Mouse (Mus musculus) R1 (cell line): ENCODE data around the gene Anks4b.
A peak's percentile ranks its signal among the peaks of the same experiment; 100 is the strongest.

Source experiments
- DNase-seq: peaks from one replicate; pipeline ENCODE4 v3.0.0-alpha.2; 2018; ENCODE audit warnings: low read depth, low spot score

Gene Anks4b

GRCm38 (mm10) chr7:120173603-120174244, at the start of gene Anks4b:
Anks4b (plus strand) TSS chr7:120173858.
- DNase-seq: no peak

GRCm38 (mm10) chr7:120124844-120125243, 48.8 kb upstream of the Anks4b start:
- peak; percentile 57 for DNase-seq

DNA sequence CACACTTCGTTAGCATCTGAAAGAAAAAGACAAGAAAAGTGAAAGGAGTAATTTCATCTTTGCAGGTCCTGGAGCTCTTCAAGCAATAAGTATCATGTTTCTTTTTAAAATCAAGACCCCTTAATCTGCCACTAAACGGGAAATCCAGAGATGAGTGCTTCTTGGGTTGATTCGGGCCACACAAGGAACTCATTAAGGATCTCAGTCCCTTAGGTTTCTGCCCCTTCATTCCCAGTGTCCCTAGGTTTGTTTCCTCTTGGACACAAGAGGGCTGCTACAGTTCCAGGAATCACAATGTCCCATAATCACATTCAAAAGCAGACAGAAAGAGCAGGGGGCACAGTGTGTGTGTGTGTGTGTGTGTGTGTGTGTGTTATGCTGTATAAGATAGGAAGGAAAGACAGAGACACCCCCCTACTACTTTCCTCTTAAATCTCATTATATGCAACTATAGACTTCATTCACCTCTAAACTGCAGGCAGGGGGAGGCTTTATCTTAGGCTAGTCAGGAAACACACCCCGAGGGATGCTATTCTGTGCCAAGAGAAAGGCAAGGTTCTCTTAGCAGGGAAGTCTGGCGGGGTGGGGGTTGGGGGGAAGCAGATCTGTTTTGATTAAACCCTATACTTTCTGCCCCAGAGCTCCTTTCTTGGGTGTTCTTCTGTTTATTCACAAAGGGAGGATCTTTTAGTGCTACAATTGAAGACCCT, 46.5 kb upstream of the Anks4b start:
- DNase-seq: no peak

GRCm38 (mm10) chr7:120127686-120128059, 46.0 kb upstream of the Anks4b start:
- peak; percentile 16 for DNase-seq

DNA sequence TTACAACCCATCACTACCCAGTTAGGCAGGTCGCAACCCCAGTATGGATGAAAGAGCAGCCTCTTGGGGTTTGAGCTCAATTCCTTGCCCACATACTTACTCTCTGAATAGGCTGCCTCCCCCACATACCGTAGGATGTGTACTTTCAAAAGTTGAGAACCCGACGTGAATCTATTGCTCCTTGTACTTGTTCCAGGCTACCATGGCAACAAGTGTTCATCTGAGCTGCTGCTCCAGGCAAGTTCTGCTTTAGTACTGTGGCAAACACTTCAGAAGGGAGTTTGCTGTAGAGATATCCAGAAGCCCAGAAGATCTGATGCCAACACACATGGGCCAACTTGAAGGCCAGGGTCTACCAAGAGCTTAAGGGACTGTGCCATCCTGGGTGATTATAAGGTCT, 44.7 kb upstream of the Anks4b start:
- no peak for DNase-seq

DNA sequence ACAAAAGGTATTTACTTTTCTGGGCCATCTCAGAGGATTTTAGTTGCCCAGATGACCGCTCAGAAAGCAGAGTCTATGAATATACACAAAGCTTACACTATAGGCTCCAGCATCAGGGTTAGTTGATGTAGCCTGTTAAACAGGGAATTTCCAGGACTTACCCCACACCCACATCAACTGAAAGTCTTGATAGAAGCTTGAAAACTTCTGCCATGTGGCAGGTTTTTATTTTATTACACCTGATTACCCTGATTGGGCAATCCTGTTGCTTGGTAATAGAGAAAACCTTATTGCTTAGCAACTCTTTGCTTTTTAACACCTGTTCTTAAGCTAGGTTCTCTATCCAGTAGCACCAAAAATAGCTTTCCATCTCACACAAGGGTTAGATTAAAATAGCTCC, 30.9 kb upstream of the Anks4b start:
- no peak for DNase-seq

- no peak for DNase-seq
Measured at GRCm38 (mm10) chr7:120145191-120145590, 28.5 kb upstream of the Anks4b start, which contains the start of gene Zp2. Zp2 (minus strand) TSS chr7:120145291.

GRCm38 (mm10) chr7:120150257-120150656, 23.4 kb upstream of the Anks4b start:
- no peak for DNase-seq

- DNase-seq: no peak
Measured at GRCm38 (mm10) chr7:120150898-120151297, 22.8 kb upstream of the Anks4b start.

GRCm38 (mm10) chr7:120156841-120157409, 16.7 kb upstream of the Anks4b start:
- DNase-seq: no peak

DNA sequence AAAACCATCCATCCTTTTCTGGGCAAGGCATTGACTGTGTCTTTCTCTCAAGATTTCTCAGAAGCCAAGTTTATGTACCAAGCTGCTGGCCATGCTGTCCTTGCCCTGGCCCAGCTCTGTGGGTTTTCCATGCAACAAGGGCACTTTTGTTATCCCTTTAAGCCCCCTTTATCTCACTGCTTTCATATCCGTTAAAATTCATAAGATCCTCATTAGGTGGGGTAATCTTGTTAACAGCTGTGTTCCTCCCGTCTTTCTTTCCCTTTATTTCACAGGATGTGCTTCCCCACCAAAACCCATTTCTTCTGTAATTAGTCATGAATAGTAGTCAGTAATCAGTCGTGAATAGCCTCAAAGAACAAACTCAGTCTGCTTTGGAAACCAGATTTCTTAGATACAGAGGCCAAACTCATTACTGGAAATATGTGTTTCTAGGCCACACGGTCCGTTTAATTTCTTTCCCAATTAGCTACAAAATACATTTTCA, 16.0 kb upstream of the Anks4b start:
- DNase-seq: no peak

DNA sequence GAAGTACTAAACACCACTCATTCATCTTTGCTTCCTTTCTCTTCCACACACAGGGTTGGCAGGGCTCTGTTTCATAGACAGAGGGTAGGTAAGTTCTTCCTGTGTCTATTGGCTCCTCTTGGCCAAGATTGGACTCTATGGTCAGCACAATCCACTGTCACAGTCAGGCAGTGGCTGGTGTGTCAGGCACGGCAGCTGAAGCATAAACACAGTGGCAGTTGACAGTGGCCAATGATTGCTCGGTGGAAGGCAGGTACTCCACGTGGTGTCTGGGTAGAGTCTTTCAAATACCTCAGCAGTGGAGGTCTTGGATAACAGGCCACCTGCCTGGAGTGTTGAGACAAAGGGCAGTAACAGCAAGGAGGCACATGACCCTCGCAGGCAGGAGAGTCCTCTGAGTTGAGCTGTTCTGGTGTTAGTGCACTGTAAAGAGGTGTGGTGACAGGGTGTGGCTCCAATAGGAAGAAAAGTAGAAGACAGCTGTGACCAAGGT, 15.5 kb upstream of the Anks4b start:
- peak; percentile 80 for DNase-seq

DNA sequence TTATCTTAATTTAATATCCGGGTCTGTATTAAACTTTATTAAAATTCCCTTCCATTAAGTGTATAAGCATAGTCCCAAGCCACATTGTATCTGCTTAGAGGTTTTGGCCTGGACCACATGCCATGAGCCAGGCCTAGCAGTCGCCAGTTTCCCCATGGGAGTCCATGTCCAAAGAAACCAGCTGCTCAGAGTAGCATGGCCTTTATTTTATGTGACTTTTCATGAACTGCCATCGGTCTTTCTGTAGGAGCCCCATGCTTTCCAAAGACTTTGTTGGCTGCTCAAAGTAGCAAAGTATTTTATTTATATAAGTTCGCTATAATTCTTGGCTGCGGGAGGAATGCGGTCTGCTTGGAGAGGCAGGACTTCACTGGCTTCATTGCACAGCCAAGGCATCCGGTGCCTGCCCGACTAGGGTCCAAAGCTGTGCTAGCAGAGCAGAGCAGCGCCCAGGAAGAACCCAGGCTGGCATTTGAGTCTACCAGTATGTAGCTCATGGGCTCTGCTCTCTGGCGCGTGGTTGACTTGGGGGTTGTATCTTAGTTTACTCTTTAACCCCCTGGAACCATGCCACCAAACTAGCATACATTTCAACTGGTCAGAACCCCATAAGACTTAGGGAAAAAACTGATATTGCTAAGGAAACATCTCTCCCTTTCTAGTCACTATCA, 9.9 kb upstream of the Anks4b start:
- DNase-seq: no peak

- no peak for DNase-seq
Measured at GRCm38 (mm10) chr7:120172188-120172700, 1.4 kb upstream of the Anks4b start.

GRCm38 (mm10) chr7:120174723-120175504, 1.3 kb downstream of the Anks4b start:
- DNase-seq: no peak

GRCm38 (mm10) chr7:120177611-120178010, 4.0 kb downstream of the Anks4b start:
- no peak for DNase-seq

DNA sequence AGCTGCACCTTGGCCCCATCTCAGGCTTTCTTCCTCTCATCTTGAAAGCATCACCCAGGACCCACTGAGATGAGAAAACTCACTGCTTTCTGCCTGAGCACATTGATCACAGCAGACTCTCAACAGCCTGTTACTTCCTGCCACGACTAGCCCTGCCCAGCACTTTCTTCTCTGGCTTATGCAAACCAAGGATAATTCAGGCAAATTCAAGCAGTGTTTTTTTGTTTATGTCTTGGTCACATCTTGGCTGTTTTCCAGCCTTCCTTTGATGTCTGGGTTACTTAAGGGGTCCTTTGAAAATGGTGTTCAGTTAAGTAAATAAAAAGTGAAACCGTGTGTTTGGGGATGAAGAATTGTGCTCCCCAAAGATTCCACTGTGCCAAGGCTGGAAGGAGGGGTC, 5.3 kb downstream of the Anks4b start:
- no peak for DNase-seq

DNA sequence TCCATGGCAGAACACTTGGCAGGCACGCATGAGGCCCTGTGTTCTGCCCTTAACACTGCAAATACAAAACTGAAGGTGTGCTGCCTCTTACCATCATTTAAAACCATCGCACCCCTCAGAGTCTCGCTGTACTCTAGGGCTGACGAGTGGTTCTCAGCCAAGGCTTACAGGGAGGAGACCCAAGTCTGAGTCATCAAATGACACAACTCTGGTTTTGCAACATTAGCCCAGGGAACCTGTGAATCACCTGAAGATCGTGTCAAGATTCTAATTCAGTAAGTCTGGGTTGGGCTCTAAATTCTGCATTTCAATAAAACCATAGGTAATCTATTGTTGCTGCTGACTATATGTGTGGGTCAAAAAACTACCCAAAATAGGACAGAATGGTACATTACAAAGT, 6.9 kb downstream of the Anks4b start:
- no peak for DNase-seq

GRCm38 (mm10) chr7:120181401-120182230, 8.0 kb downstream of the Anks4b start:
- DNase-seq: no peak

GRCm38 (mm10) chr7:120182891-120183290, 9.2 kb downstream of the Anks4b start:
- DNase-seq: no peak
